Mouse (Mus musculus) liver, embryonic 14.5 days (tissue): Measurements from ENCODE around the gene Smarcal1.

ENCODE experiments used
- CTCF ChIP-seq: IDR thresholded peaks from 2 replicates; pipeline ENCODE4 v1.5.1; 2016; ENCODE audit warnings: antibody characterized with exemption, low read depth, control low read depth
- EP300 ChIP-seq: IDR thresholded peaks from 2 replicates; pipeline ENCODE4 v1.6.1; 2016; ENCODE audit warnings: antibody characterized with exemption, low read depth

DNA sequence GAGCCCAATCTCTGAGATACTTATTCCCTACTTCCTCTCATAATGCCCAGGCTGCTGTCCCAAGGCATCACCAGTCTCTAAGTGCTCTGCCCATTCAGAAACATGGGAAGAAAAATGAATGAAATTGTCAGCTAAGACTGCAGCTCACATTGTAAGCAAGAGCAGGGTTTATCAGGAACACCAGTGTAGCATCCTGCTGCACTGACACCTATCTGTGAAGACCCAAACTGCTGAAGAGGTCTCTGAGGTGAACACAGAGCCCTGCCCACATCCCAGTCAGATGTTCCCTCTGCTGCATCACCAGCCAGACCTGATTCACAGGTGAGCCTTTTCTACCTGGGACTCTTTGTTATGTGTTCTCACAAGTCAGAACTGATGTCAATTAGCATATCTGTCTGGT is 49.6 kb upstream of the Smarcal1 start:
- TF ChIP-seq EP300 = no peak
- no peak for TF ChIP-seq CTCF
